Mouse (Mus musculus) kidney, adult 2 months (tissue): ENCODE results near the gene Rin3.

ENCODE experiments used
- CTCF ChIP-seq: fragments of 200-500 bp; conservative IDR thresholded peaks from 2 replicates; pipeline ENCODE4 v1.5.1; 2011; ENCODE audit warnings: low read depth, mild to moderate bottlenecking, control low read depth, low read length, moderate library complexity, mixed read lengths; ENCODE audit not compliant: insufficient read depth, insufficient read length
- POLR2A ChIP-seq: fragments of 200-500 bp; IDR thresholded peaks from one replicate; pipeline ENCODE4 v1.6.1; 2011; ENCODE audit warnings: low read depth, low read length, control low read depth

- no peak for TF ChIP-seq CTCF
- no peak for TF ChIP-seq POLR2A
Observed at GRCm38 (mm10) chr12:102350997-102351396, 68.1 kb downstream of the Rin3 start.
